Mouse (Mus musculus) kidney, adult 11 months (tissue): ENCODE data around the gene Serinc1.

ENCODE experiments used
- DNase-seq: peaks from one replicate; pipeline ENCODE4 v3.0.0; 2022

The Serinc1 gene

DNA sequence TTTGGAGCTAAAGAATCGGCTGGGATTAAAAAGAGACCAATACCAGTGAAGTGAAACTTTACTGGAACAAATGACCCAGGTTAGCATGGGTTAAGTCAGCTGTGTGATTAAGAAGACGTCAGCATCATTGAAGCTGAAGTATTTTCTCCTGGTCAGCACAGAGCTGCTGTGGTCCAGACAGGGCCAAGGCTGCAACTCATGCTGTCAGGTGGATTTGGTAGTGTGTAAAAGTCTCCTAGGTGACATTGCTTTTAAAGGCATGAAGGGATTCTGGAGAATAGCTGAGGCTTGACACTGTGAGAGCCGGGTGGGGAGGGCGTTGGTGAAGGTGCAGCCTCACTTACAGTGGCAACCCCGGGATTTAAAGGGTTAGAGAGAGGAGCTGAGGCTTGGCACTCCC is 50.6 kb downstream of the Serinc1 start:
- no peak for DNase-seq

DNA sequence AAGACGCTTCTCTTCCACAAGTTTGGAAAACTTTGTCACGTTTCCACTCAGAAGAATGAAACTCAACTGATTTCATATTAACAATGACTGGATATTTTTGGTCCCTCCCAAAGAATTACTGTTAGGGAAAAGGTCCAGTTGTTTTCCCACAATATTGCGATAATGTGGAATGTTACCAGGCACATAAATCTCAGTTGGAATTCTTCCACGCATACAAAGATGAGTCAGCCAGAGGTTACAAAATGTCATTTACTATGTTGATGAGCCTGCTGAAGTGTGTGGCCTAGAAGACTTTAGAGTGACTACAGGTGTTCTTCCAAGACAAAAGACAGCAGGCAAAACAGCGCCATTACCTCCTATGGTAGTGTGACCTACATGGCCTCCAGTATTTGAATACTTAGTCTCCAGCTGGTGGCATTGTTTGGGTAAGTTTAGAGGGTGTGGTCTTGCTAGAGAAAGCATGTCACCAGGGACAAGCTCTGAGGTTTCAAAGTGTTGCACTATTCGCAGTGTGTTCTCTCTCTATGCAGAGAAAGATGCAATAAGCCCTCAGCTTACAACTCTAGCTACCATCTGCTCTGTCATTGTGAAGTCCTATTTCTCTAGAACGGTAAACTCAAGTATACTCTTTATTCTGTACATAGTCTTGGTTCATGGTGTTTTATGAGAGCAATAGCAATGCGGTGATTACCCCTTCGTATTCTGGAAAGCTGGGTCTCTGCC is 55.0 kb downstream of the Serinc1 start:
- no peak for DNase-seq
